Mouse (Mus musculus): ENCODE results near the gene Snapc5.

DNA sequence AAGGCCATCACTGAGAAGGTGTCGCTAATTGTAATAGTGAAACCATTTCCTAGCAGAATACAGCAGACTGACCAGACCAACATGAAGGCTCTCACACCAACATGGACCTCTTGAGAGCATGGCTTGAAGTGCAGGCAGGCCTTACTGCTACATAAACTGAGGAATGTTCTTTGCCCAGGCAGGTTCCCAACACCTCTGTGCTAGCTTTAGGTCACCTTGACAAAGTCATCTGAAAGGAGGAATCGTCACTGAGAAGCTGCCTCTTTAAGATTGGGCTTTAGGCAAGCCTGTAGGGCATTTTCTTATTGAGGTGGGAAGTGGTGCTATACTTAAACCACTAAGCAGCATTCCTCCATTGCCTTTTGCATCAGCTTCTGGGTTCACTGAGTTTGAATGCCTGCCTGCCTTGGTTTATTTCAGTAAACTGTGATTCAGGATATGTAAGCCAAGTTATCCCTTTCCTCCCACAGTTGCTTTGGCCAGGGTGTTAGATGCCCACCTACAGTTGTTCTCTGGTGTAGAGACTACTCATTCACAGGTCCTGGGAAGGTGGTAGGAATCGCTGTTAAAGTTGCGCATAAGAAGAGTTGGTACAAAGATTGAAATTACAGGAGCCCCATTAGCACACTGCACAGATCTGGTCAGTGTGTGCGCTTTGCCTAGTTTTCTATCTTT, 5.2 kb downstream of the Snapc5 start:
- TF ChIP-seq CTCF (IDR thresholded peaks at IDR 0.05; ENCODE audit: low read depth, low read length) (no peak), POLR2A (IDR thresholded peaks at IDR 0.05; ENCODE audit: extremely low read depth, insufficient read depth, low read length) (no peak)
